Mouse (Mus musculus) lung, postnatal 4 days (tissue): ENCODE measurements at regions not wholly inside any gene's neighbourhood (a gene's known extent, or its start where the extent isn't known, plus 50 kb on each side); places are given as distances from the start of the nearest gene placed in this dataset.

Experiments
- DNase-seq, 2 experiments: peaks; one replicate each; pipeline ENCODE4 v3.0.0; 2021

GRCm38 (mm10) chr17:51391871-51392270, 212.7 kb upstream of the Tbc1d5 start:
- DNase-seq = no peak

DNA sequence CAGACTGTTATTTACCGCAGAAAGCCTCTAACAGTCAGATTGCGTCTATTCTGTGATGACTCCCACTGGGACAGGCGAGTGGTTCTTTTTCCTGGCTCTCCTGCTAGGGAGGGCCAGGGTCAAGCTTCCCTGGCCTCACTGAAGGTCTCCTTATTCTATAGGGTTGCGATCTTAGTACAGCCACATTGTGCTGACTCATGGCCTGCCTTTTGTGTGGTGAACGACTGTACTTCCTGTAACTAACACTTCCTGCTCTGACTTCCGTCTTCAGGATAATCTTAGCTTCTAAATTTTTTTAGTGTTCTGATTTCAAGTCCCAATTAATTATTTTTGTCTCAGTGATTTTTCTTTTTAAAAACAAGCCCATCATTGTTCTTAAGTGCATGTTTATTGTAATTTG, 203.4 kb upstream of the Tbc1d5 start:
- no peak for DNase-seq

GRCm38 (mm10) chr17:51371937-51372479, 192.9 kb upstream of the Tbc1d5 start:
- DNase-seq = no peak

- DNase-seq = no peak
Measured at GRCm38 (mm10) chr17:51370990-51371389, 191.8 kb upstream of the Tbc1d5 start.

GRCm38 (mm10) chr17:51370085-51370484, 190.9 kb upstream of the Tbc1d5 start:
- no peak for DNase-seq

DNA sequence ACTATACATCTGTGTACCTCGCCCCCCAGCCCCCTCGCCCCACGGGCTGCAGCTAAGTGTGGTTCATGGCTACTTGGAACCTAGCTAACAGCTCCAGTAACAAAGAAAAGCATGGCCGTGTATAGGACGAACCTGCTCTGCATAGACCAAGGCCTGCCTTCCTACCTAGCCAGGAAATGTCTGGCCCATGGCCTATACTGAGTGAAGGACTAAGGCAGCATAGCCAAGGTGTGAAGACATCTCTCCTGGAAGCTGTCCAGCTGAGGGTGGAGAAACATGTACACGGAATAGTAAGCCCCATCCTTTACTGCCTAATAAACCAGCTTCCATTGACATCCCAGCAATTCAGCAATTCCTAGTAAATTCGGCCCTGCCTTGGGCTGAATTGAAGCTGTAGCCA, 183.6 kb upstream of the Tbc1d5 start:
- no peak for DNase-seq

- no peak for DNase-seq
Measured at GRCm38 (mm10) chr17:51362271-51362670, 183.1 kb upstream of the Tbc1d5 start.

GRCm38 (mm10) chr17:51358362-51358739, 179.2 kb upstream of the Tbc1d5 start:
- no peak for DNase-seq

GRCm38 (mm10) chr17:51357690-51358361, 178.7 kb upstream of the Tbc1d5 start:
- DNase-seq = no peak

- no peak for DNase-seq
Measured at GRCm38 (mm10) chr17:51356447-51356846, 177.3 kb upstream of the Tbc1d5 start.

DNA sequence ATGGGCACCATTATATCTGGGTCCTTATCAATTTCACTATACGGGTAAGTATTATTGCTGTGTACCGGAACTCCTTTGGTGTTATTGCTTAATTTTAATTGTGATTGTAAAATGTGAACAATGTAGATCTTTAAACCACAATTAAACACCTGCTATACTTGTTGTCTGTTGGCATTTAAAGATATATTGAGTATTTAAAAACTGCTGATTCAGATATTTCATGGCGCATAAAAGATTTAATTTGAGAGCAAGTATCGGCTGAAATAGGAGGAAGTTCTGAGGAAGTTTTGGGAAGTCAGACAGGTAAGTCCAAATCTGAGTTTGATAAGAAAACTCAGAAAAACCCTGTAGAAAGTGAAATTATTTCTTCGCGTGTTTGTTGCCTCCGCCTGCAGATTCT, 142.7 kb upstream of the Tbc1d5 start:
- DNase-seq = no peak

GRCm38 (mm10) chr17:51321025-51321424, 141.9 kb upstream of the Tbc1d5 start:
- no peak for DNase-seq

DNA sequence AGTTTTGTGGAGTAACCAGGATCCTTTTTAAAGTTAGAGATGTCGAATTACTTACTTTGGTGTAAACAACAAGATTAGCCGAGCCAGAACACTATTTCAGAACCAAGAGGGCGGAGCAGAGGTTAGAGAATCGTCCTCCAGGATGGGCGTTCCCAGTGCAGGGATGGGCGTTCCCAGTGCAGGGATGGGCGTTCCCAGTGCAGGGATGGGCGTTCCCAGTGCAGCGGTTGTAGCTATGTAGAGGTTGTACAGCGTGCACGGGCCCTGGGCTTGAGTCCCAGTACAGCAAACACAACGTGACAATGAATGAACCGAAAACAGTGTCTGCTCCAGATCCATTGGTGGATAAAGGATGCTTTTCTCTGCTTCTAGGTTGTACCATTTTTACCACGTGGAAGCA, 125.8 kb upstream of the Tbc1d5 start:
- DNase-seq = peak; percentile 11 to 26

GRCm38 (mm10) chr17:51290741-51291140, 111.6 kb upstream of the Tbc1d5 start:
- no peak for DNase-seq

DNA sequence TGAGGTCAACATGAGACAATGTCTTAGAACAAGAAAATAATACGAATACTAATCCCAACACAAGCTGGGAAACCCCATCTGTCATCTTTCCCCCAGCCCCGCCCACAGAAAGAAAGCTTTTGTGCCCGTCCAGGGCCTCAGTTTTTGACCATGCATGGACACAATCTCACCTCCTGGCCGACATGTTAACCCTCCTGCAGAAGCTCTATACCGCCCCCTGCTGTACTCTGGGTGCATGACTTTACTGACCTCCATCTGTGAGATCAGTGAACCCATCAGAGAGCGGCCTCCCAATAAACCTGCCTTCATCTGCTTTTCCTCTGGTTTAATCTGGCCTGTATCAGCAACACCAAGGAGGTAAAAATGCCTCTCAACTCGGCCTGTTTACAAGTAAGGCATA, 109.6 kb upstream of the Tbc1d5 start:
- DNase-seq = peak; percentile 27 to 57

GRCm38 (mm10) chr17:51287878-51288277, 108.7 kb upstream of the Tbc1d5 start:
- no peak for DNase-seq

DNA sequence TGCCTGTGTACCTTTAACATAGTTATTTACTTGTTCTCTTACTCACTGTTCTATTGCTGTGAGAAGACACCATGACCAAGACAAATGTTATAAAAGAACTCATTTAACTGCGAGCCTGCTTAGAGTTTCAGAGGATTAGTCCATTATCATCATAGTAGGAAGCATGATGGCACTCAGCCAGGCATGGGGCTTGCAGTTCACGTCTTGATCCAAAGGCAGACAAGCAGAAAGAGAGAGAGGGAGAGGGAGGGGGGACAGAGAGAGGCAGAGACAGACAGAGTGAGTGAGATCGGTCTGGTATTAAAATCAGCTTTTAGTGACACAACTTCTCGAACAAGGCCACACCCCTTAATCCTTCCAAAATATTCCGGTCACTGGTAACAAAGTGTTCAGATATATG, 106.2 kb upstream of the Tbc1d5 start:
- no peak for DNase-seq

GRCm38 (mm10) chr17:51278771-51279170, 99.6 kb upstream of the Tbc1d5 start:
- no peak for DNase-seq

- DNase-seq = no peak
Measured at GRCm38 (mm10) chr17:51278094-51278493, 98.9 kb upstream of the Tbc1d5 start.

GRCm38 (mm10) chr17:51277161-51277560, 98.0 kb upstream of the Tbc1d5 start:
- no peak for DNase-seq

DNA sequence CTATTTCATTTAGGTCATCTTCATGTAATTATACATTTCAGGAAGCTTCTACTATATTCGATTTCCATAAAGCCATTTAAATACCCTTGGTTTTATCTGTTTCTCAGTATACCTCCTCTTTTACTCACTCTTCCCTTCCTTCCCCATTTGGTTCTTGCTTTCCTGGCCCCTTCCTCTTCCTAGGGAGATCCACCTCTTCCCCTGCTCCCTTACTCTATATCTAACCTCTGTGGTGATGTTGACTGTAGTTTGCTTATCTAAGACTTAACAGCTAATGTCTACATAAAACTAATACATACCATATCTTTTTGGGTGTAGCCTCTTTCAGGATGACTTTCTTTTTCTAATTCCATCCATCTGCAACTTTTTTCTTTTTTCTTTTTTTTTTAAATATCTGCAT, 92.9 kb upstream of the Tbc1d5 start:
- DNase-seq = no peak

- no peak for DNase-seq
Measured at GRCm38 (mm10) chr17:51262946-51263345, 83.8 kb upstream of the Tbc1d5 start.

DNA sequence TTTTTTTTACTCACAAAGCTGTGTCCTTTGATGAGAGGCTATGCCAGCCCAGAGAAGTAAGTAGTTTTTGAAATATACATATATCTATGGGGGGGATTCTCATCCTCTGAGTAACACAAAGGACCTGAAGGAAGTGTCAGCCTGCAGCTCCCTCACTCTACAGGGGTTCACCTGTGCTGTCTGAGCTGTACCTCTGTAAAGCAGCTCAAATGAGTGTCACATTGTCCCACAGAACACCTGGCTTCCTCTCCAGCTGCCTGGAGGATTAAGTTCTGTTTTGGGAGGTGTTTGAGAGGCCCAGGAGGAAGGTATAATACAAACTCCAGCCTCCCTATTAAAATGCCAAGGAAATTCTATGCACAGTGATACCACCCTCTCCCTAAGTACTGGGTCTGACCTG, 83.3 kb upstream of the Tbc1d5 start:
- DNase-seq = no peak

- no peak for DNase-seq
Measured at GRCm38 (mm10) chr17:51258316-51258715, 79.2 kb upstream of the Tbc1d5 start.

DNA sequence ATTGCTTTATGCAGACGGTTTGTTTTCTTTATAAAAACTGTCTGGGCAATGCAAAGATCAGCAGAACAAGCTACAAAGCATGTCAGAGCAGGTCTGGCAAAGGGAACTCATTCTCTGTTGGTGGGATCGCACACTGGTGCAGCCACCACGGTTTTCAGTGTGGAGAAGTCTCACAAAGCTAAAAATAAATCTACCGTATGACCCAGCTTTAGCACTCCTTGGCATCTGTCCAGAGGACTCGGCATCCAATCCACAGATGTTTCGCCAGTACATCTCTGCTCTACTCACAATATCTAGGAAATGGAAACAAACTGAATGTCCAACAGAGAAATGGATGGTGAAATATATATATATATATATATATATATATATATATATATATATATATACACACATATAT, 69.4 kb upstream of the Tbc1d5 start:
- no peak for DNase-seq
